Mouse (Mus musculus) liver, embryonic 11.5 days (tissue): ENCODE data around the gene Rxfp4. TPM values are rescaled to one million over a fixed set of nuclear protein-coding genes. Genes with fewer than 3 reads are reported as not detected.

ENCODE experiments used
- ATAC-seq: fragments of 200-750 bp; cut with Nextera tagmentation; replicated peaks from 2 replicates; pipeline ENCODE4 v1.8.0; 2017; ENCODE audit warnings: moderate number of reproducible peaks, mild to moderate bottlenecking, moderate TSS enrichment, moderate library complexity; ENCODE audit not compliant: low FRiP score
- DNase-seq: peaks from one replicate; pipeline ENCODE4 v3.0.0-alpha.2; 2017; ENCODE audit warnings: low spot score
- H3K27ac ChIP-seq: fragments of 300-500 bp; sonication (generic); 2 replicates; pipeline ENCODE4 v1.5.1; 2014; ENCODE audit warnings: mild to moderate bottlenecking, low read depth, low read length, control low read depth
- H3K27me3 ChIP-seq: fragments of 300-500 bp; sonication (generic); replicated peaks from 2 replicates; pipeline ENCODE4 v1.6.1; 2014; ENCODE audit warnings: low read length, mixed read lengths; ENCODE audit not compliant: control insufficient read depth, insufficient read depth
- H3K36me3 ChIP-seq: fragments of 300-500 bp; sonication (generic); 2 replicates; pipeline ENCODE4 v1.6.1; 2014; ENCODE audit warnings: mild to moderate bottlenecking, low read length, moderate library complexity, mixed read lengths; ENCODE audit not compliant: control insufficient read depth, insufficient read depth
- H3K4me1 ChIP-seq: fragments of 300-500 bp; sonication (generic); replicated peaks from 2 replicates; pipeline ENCODE4 v1.6.1; 2014; ENCODE audit warnings: low read length, mixed read lengths; ENCODE audit not compliant: control insufficient read depth, insufficient read depth
- H3K4me2 ChIP-seq: fragments of 300-500 bp; sonication (generic); 2 replicates; pipeline ENCODE4 v1.6.1; 2014; ENCODE audit warnings: mild to moderate bottlenecking, control low read depth, moderate library complexity
- H3K4me3 ChIP-seq: fragments of 300-500 bp; sonication (generic); 2 replicates; pipeline ENCODE4 v1.5.1; 2014; ENCODE audit warnings: low read depth, low read length, control low read depth
- H3K9ac ChIP-seq: fragments of 300-500 bp; sonication (generic); 2 replicates; pipeline ENCODE4 v1.6.1; 2014; ENCODE audit warnings: low read depth, low read length, control low read depth
- H3K9me3 ChIP-seq: fragments of 300-500 bp; sonication (generic); 2 replicates; pipeline ENCODE4 v1.6.1; 2016; ENCODE audit warnings: low read length, inconsistent platforms, mixed read lengths; ENCODE audit not compliant: control insufficient read depth
- whole genome bisulfite sequencing: fragments of 180-500 bp; shearing (Covaris S2); extraction: QIAGEN DNeasy Blood & Tissue Kit; methylation state at CpG from one replicate; pipeline ENCODE4 v1.1.7; 2014; 5-methylcytosine and 5-hydroxymethylcytosine counted together
- polyA plus RNA-seq: library from polyadenylated mRNA; unstranded; fragments of >200 nt; fragmentation: Nextera tagmentation; extraction: Ambion mirVana; gene quantifications from 2 replicates; pipeline ENCODE4 v1.2.1, GENCODE M21; 2014

Gene Rxfp4
- polyA plus RNA-seq, 1 experiment from 2014 or later, result not detected

GRCm38 (mm10) chr3:88647779-88648413, 5.0 kb downstream of the Rxfp4 start:
- Histone ChIP-seq H3K36me3 (peaks cover 44% of the 10 kb centered on the region), H3K4me3 (no peak overlapping the region), H3K4me2 (no peak overlapping the region), H3K27me3 (no peaks in the 10 kb centered on the region), H3K9me3 (no peaks in the 10 kb centered on the region), H3K9ac (no peak overlapping the region), H3K27ac (no peak overlapping the region), H3K4me1 (no peaks in the 10 kb centered on the region)
- DNase-seq, result no peak
- no peak for ATAC-seq
- WGBS, result 87% methylated on average over 14 of the region's 14 CpGs

- peaks cover 52% of the 10 kb centered on the region for H3K36me3 ChIP-seq
- H3K4me2 ChIP-seq, result no peak overlapping the region
- no peaks in the 10 kb centered on the region for H3K9me3 ChIP-seq
- no peak overlapping the region for H3K27ac ChIP-seq
- H3K9ac ChIP-seq, result no peak overlapping the region
- 79% methylated on average over 3 of the region's 3 CpGs for WGBS
- no peaks in the 10 kb centered on the region for H3K4me1 ChIP-seq
- no peak overlapping the region for H3K4me3 ChIP-seq
- H3K27me3 ChIP-seq, result no peaks in the 10 kb centered on the region
- ATAC-seq (no peak), DNase-seq (no peak)
These were observed 5.9 kb downstream of the Rxfp4 start for GRCm38 (mm10) chr3:88647076-88647475.

DNA sequence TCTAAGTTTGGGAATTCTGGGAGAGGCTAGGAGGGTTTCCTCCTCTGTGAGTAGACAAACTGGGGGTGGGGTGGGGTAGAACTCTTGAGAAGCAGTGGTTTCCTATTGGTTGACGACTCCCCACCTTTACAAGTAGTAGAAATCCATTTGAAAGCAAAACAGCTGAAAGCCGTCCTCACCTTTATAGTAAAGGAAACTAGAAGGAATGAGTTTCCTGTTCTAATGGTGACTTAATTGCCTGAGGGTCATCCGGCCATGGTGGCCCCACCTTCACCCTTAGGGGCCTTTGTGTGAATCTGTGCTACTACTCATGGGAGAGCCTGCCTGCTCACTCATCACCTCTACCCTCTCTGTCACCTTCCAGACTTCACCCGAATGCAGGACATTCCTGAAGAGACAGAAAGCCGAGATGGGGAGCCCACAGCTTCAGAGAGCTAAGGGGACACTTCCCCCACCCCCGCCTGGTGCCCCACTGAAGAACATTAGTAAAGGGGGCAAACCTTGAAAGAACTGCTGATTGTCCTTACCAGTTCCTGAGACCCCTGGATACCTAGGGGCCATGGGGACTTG, 6.4 kb downstream of the Rxfp4 start:
- Histone ChIP-seq H3K36me3 (peaks cover 54% of the 10 kb centered on the region), H3K9me3 (no peaks in the 10 kb centered on the region), H3K4me3 (no peak overlapping the region), H3K27ac (no peak overlapping the region), H3K9ac (no peak overlapping the region), H3K4me1 (no peaks in the 10 kb centered on the region), H3K4me2 (no peak overlapping the region), H3K27me3 (no peaks in the 10 kb centered on the region)
- no peak for ATAC-seq
- 81% methylated on average over 6 of the region's 6 CpGs for WGBS
- DNase-seq, result no peak

DNA sequence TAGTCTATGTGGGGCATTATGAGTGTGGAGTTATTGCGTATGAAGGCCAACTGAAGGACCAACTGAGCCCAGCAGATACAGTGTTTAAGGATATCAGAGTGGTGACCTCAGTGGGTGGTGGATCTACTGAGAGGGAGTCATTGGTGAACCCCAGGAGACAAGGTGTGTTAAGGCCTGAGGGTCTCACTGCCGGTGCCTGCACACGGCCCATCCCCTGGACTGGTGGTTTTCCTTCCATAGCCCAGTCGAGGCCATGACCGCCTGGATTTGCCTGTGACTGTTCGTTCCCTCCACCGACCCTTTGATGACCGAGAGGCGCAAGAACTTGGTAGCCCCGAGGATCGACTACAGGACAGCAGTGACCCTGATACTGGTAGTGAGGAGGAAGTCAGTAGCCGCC, 7.0 kb downstream of the Rxfp4 start:
- no peak overlapping the region for H3K4me2 ChIP-seq
- WGBS, result 90% methylated on average over 12 of the region's 12 CpGs
- H3K27me3 ChIP-seq, result no peaks in the 10 kb centered on the region
- no peaks in the 10 kb centered on the region for H3K4me1 ChIP-seq
- H3K36me3 ChIP-seq, result peaks cover 55% of the 10 kb centered on the region
- no peaks in the 10 kb centered on the region for H3K9me3 ChIP-seq
- DNase-seq, result no peak
- no peak for ATAC-seq
- H3K9ac ChIP-seq, result no peak overlapping the region
- no peak overlapping the region for H3K4me3 ChIP-seq
- no peak overlapping the region for H3K27ac ChIP-seq

DNA sequence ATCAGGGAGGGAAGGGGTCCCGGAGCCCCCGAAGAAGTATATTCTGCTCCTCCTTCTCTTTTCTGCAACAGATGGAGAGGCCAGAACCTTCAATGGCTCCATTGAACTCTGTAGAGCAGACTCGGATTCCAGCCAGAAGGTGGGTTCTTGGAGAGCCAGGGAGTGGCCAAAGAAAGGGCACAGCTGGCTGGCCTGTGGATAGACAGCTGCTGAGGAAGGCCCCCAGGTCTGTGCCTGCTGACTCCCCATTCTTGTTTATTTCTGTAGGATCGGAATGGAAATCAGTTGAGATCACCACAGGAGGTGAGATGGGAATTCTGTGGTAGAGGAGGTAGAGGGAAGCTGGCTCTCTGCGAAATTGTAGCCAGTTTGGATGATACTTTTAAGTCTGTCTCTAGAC, 9.9 kb downstream of the Rxfp4 start:
- H3K4me3 ChIP-seq, result no peak overlapping the region
- WGBS, result 78% methylated on average over 5 of the region's 5 CpGs
- peaks cover 71% of the 10 kb centered on the region for H3K36me3 ChIP-seq

GRCm38 (mm10) chr3:88640676-88641075, 12.3 kb downstream of the Rxfp4 start:
- H3K9ac ChIP-seq, result no peak overlapping the region
- no peak for ATAC-seq
- no peak overlapping the region for H3K4me2 ChIP-seq
- DNase-seq, result no peak
- no peaks in the 10 kb centered on the region for H3K9me3 ChIP-seq
- peaks cover 71% of the 10 kb centered on the region for H3K36me3 ChIP-seq
- no peaks in the 10 kb centered on the region for H3K27me3 ChIP-seq
- no peak overlapping the region for H3K27ac ChIP-seq
- no peak overlapping the region for H3K4me3 ChIP-seq
- 71% methylated on average over 1 of the region's 1 CpGs for WGBS
- H3K4me1 ChIP-seq, result no peaks in the 10 kb centered on the region

More for the DNA sequence above, 9.9 kb downstream of the Rxfp4 start:
- Histone ChIP-seq H3K27ac (no peak overlapping the region), H3K9me3 (no peaks in the 10 kb centered on the region), H3K4me2 (no peak overlapping the region), H3K9ac (no peak overlapping the region), H3K4me1 (no peaks in the 10 kb centered on the region), H3K27me3 (no peaks in the 10 kb centered on the region)
- ATAC-seq (no peak), DNase-seq (no peak)

- Histone ChIP-seq H3K4me1 (no peaks in the 10 kb centered on the region), H3K9me3 (no peaks in the 10 kb centered on the region), H3K27ac (no peak overlapping the region), H3K36me3 (peaks cover 75% of the 10 kb centered on the region), H3K4me2 (no peak overlapping the region), H3K27me3 (no peaks in the 10 kb centered on the region), H3K9ac (no peak overlapping the region), H3K4me3 (no peak overlapping the region)
- no peak for ATAC-seq
- no peak for DNase-seq
- 92% methylated on average over 12 of the region's 12 CpGs for WGBS
These were observed 13.7 kb downstream of the Rxfp4 start for GRCm38 (mm10) chr3:88639239-88639638.

GRCm38 (mm10) chr3:88637134-88637533, 15.8 kb downstream of the Rxfp4 start:
- no peaks in the 10 kb centered on the region for H3K9me3 ChIP-seq
- H3K27me3 ChIP-seq, result no peaks in the 10 kb centered on the region
- no peak overlapping the region for H3K27ac ChIP-seq
- no peak overlapping the region for H3K4me2 ChIP-seq
- H3K4me1 ChIP-seq, result no peaks in the 10 kb centered on the region; the same call in 1 of the 2 replicates
- DNase-seq (no peak), ATAC-seq (no peak)
- 92% methylated on average over 5 of the region's 5 CpGs for WGBS
- H3K36me3 ChIP-seq, result peaks cover 66% of the 10 kb centered on the region
- no peak overlapping the region for H3K9ac ChIP-seq
- H3K4me3 ChIP-seq, result no peak overlapping the region

- H3K27me3 ChIP-seq, result no peaks in the 10 kb centered on the region
- no peak overlapping the region for H3K4me3 ChIP-seq
- no peak overlapping the region for H3K4me2 ChIP-seq
- DNase-seq, result no peak
- H3K9ac ChIP-seq, result no peak overlapping the region
- H3K36me3 ChIP-seq, result peaks cover 69% of the 10 kb centered on the region
- H3K9me3 ChIP-seq, result no peaks in the 10 kb centered on the region
- ATAC-seq, result no peak
- no peak overlapping the region for H3K27ac ChIP-seq
- peaks cover 4% of the 10 kb centered on the region for H3K4me1 ChIP-seq
- 88% methylated on average over 8 of the region's 8 CpGs for WGBS
These were observed 16.4 kb downstream of the Rxfp4 start for GRCm38 (mm10) chr3:88636555-88636986.
